Mouse (Mus musculus) heart, embryonic 13.5 days (tissue): ENCODE results near the gene Sytl2. TPM values are rescaled to one million over a fixed set of nuclear protein-coding genes. Genes with fewer than 3 reads are reported as not detected.

Experiments
- ATAC-seq: fragments of 200-750 bp; cut with Nextera tagmentation; 2 replicates; pipeline ENCODE4 v1.8.0; 2017; ENCODE audit warnings: moderate TSS enrichment; ENCODE audit not compliant: insufficient number of reproducible peaks, low FRiP score, low TSS enrichment; ENCODE audit errors: extremely low read depth
- H3K27ac ChIP-seq: fragments of 300-500 bp; sonication (generic); replicated peaks from 2 replicates; pipeline ENCODE4 v1.5.1; 2015; ENCODE audit warnings: moderate library complexity, mild to moderate bottlenecking, inconsistent platforms
- H3K27me3 ChIP-seq: fragments of 300-500 bp; sonication (generic); replicated peaks from 2 replicates; pipeline ENCODE4 v1.6.1; 2015; ENCODE audit warnings: mild to moderate bottlenecking, inconsistent platforms
- H3K36me3 ChIP-seq: fragments of 300-500 bp; sonication (generic); 2 replicates; pipeline ENCODE4 v1.6.1; 2015; ENCODE audit warnings: mild to moderate bottlenecking, inconsistent platforms
- H3K4me1 ChIP-seq: fragments of 300-500 bp; sonication (generic); 2 replicates; pipeline ENCODE4 v1.6.1; 2015; ENCODE audit warnings: inconsistent platforms
- H3K4me2 ChIP-seq: fragments of 300-500 bp; sonication (generic); 2 replicates; pipeline ENCODE4 v1.6.1; 2015; ENCODE audit warnings: inconsistent platforms, mild to moderate bottlenecking, moderate library complexity
- H3K4me3 ChIP-seq: fragments of 300-500 bp; sonication (generic); 2 replicates; pipeline ENCODE4 v1.5.1; 2015; ENCODE audit warnings: moderate library complexity, mild to moderate bottlenecking, inconsistent platforms
- H3K9ac ChIP-seq: fragments of 300-500 bp; sonication (generic); 2 replicates; pipeline ENCODE4 v1.6.1; 2015; ENCODE audit warnings: inconsistent platforms, mild to moderate bottlenecking, moderate library complexity
- H3K9me3 ChIP-seq: fragments of 300-500 bp; sonication (generic); 2 replicates; pipeline ENCODE4 v1.6.1; 2016; ENCODE audit warnings: inconsistent platforms
- WGBS: fragments of 180-500 bp; shearing (Covaris S2); methylation state at CpG from one replicate; pipeline ENCODE4 v1.1.7; 2015; ENCODE audit warnings: mixed read lengths; 5-methylcytosine and 5-hydroxymethylcytosine counted together
- polyA plus RNA-seq: library from polyadenylated mRNA; unstranded; fragments of >200 nt; fragmentation: Nextera tagmentation; extraction: Ambion mirVana; gene quantifications from 2 replicates; pipeline ENCODE4 v1.2.1, GENCODE M21; 2015

The Sytl2 gene
- polyA plus RNA-seq, 1 experiment from 2014 or later = 7.8 TPM

DNA sequence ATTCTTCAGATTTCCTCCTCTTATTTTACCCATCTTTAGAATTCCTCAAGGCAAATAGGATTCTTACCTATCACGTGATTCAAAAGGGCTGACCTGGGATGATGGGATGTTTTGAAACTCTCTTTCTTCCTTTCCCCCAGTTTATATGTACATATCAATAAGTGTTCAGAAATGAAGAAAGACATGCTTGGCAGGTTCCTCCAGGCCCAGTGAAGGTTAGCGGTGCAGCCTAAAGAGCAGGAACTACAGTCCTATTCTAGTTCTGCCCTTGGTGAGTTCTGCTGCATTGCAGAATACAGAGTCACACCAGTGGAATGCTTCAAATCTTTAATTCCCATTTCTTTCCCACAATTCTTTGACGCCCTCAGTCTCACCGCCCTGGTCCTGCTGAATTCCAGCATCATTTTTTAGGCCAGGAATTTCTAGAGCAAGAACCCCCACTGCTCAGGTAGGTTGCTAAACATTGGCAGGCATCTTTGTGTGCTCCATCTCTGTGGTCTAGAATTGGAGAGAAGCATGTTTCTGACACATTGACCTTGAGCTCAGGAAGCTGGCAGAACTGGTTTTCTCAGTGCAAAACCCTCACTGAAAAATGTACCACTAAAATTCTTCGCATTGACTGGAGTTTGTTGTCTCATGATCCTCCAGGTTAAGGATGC, 45.9 kb downstream of the Sytl2 start:
- H3K9ac ChIP-seq = no peak overlapping the region
- H3K4me2 ChIP-seq = no peak overlapping the region
- H3K36me3 ChIP-seq = no peaks in the 10 kb centered on the region
- no peak overlapping the region for H3K4me3 ChIP-seq
- no peaks in the 10 kb centered on the region for H3K9me3 ChIP-seq
- peaks cover 12% of the 10 kb centered on the region for H3K4me1 ChIP-seq
- 81% methylated on average over 5 of the region's 5 CpGs for WGBS
- H3K27ac ChIP-seq = no peak overlapping the region
- ATAC-seq = no peak
- H3K27me3 ChIP-seq = no peaks in the 10 kb centered on the region; the same call in 1 of the 2 replicates

DNA sequence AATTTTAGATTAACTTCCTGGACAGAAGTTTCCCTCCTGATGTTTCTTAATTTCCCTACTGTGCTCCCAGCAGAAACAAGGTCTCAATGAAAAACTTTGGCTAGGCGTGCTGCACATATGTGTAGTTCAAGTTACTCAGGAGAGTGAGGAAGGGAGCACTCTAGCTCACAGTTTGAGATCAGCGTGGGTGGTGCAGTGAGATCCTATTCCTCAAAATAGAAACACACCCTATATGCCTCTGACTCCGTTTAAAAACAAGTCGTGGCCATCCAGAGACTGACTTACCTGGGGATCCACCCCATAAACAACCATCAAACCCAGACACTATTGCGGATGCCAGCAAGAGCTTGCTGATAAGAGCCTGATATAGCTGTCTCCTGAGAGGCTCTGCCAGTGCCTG, 47.0 kb downstream of the Sytl2 start:
- peak overlapping the region; percentile 45; the same call in 1 of the 2 replicates for H3K27ac ChIP-seq
- ATAC-seq = no peak
- peaks cover 21% of the 10 kb centered on the region for H3K4me1 ChIP-seq
- H3K9me3 ChIP-seq = no peaks in the 10 kb centered on the region
- no peak overlapping the region for H3K9ac ChIP-seq
- WGBS = 26% methylated on average over 5 of the region's 5 CpGs
- H3K4me3 ChIP-seq = no peak overlapping the region
- H3K4me2 ChIP-seq = peak overlapping the region; percentile 5; the same call in 1 of the 2 replicates
- no peaks in the 10 kb centered on the region for H3K36me3 ChIP-seq
- H3K27me3 ChIP-seq = no peaks in the 10 kb centered on the region; the same call in 1 of the 2 replicates

DNA sequence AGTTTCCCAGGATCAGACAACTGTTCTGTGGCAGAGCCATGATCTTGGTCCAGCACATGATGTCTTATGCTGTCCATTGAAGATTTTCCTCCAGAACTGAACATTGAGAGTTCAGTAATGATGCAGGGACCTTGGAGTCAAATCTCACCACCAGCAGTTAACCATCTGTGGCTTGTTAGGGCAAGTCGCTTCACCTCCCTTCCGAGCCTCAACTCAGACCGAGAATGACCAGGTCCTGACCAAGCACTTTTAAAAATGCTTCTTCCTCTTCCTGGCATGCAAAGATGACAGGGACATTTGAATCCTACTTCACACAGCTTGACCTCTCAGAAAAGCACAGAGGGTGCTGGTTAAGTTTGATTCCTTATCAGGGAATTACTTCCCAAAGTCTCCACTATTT, 50.1 kb downstream of the Sytl2 start:
- no peak overlapping the region for H3K4me2 ChIP-seq
- no peaks in the 10 kb centered on the region for H3K9me3 ChIP-seq
- no peaks in the 10 kb centered on the region for H3K36me3 ChIP-seq
- H3K4me1 ChIP-seq = peaks cover 32% of the 10 kb centered on the region
- H3K4me3 ChIP-seq = no peak overlapping the region
- 83% methylated on average over 3 of the region's 3 CpGs for WGBS
- no peak overlapping the region for H3K27ac ChIP-seq
- H3K27me3 ChIP-seq = no peaks in the 10 kb centered on the region
- ATAC-seq = no peak
- no peak overlapping the region for H3K9ac ChIP-seq

DNA sequence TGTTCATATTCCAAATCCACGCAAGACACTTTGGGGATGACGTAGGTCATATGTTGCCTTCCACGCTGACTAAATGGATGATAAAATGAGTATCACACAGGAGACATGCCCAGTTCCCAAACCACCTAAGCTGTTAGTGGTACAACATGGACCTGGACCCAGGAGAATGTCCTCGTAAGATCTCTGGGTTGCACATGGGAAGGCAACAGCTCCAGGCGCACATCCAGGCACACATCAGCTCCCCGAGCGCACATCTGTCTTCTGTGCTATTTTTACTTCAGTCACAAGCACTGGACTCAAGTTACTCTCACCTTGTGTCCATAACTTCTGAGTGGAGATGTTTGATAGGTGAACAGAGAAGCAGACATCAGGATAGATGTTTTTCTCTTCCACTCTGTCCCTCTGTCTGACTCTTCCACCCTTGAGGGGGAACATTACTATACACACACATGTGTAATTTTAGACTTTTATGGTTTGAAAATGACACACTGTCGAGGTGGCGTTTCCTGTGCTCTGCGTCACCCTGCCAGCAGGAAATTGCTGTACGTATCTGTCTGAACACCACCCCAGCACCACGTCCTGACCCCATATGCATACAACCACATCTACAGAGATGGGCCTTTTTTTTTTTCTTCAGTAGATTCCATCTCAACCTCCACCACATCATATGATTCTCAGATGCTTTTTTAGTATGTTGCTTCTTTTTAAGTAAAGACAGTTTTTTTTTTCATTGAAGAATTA, 51.6 kb downstream of the Sytl2 start:
- Histone ChIP-seq H3K27me3 (no peaks in the 10 kb centered on the region), H3K27ac (peak overlapping the region; percentile 66), H3K4me1 (peaks cover 29% of the 10 kb centered on the region), H3K36me3 (no peaks in the 10 kb centered on the region), H3K9ac (0 out of 2 replicates have a peak overlapping the region, but pooled peaks have one; percentile 28), H3K9me3 (no peaks in the 10 kb centered on the region), H3K4me2 (peak overlapping the region; percentile 12; the same call in 1 of the 2 replicates), H3K4me3 (no peak overlapping the region)
- no peak for ATAC-seq
- 50% methylated on average over 12 of the region's 12 CpGs for WGBS

DNA sequence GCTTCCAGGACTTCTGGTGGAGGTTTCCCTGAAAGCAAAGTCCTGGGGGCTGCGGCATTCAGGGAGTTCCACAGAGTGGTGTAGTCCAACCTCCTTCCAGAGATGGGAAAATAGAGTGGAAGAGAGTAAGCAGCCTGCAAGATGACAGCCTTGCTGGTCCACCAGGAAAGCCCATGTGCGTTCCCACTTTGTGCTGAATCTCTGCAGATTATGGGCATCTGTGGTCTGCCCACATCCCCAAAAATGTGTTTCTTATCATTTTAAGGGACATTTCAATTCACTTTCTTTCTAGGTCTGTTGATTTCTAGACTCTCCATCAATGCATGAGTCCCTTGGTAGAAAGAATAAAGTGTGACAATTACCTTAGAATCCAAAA, 52.2 kb downstream of the Sytl2 start:
- peaks cover 23% of the 10 kb centered on the region for H3K4me1 ChIP-seq
- H3K36me3 ChIP-seq = no peaks in the 10 kb centered on the region
- no peak for ATAC-seq

DNA sequence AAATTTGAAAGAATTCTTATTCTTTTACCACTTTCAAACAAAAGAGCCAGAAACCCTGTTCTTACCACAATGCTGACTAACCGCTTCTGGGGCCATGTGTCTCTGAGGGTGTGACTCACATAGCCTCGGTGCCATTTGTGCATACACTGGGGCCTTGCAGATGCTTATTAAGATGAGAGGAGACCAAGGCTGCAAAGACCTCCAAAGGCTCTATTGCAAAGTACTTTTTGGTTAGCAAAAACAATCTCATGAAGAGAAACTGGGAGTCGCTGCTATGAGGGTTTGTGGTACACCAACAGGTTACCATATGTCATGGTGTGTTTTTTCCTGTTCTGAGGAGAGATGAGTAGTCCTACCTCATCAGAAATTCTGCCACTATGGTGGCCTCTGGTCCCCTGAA, 53.4 kb downstream of the Sytl2 start:
- peaks cover 20% of the 10 kb centered on the region for H3K4me1 ChIP-seq
- H3K9me3 ChIP-seq = no peaks in the 10 kb centered on the region
- no peak overlapping the region for H3K4me2 ChIP-seq
- H3K9ac ChIP-seq = no peak overlapping the region
- H3K36me3 ChIP-seq = no peaks in the 10 kb centered on the region
- no peaks in the 10 kb centered on the region for H3K27me3 ChIP-seq
- 75% methylated on average over 3 of the region's 3 CpGs for WGBS
- no peak for ATAC-seq
- H3K27ac ChIP-seq = no peak overlapping the region
- H3K4me3 ChIP-seq = no peak overlapping the region

More for the DNA sequence above, 52.2 kb downstream of the Sytl2 start:
- Histone ChIP-seq H3K27me3 (no peaks in the 10 kb centered on the region), H3K4me3 (no peak overlapping the region), H3K9me3 (no peaks in the 10 kb centered on the region), H3K4me2 (no peak overlapping the region), H3K27ac (peak overlapping the region; percentile 66), H3K9ac (no peak overlapping the region)
- WGBS = 76% methylated on average over 2 of the region's 2 CpGs

DNA sequence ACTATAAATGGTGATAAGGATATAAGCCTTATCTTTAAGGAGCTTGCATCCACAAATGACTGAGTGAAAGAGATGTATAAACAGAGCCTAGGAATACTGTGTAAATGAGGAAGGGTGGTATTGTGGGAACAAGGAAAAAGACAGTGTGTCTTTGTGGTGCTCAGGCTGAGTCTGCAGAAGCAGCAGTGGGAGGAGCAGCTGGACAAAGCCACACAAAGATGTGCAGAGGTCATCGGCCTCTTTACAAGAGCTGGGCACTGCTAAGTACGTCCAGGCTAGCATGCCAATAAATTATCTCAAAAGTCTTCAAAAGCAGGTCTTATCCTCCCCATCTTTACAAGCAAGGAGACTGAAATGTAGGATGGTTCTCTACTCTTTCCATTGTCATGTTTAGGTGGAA, 53.9 kb downstream of the Sytl2 start:
- H3K9me3 ChIP-seq = no peaks in the 10 kb centered on the region
- WGBS = 72% methylated on average over 2 of the region's 2 CpGs
- H3K4me2 ChIP-seq = no peak overlapping the region
- H3K27me3 ChIP-seq = no peaks in the 10 kb centered on the region
- no peak overlapping the region for H3K27ac ChIP-seq
- H3K4me3 ChIP-seq = no peak overlapping the region
- no peak overlapping the region for H3K9ac ChIP-seq
- no peaks in the 10 kb centered on the region for H3K36me3 ChIP-seq
- ATAC-seq = no peak
- H3K4me1 ChIP-seq = peaks cover 20% of the 10 kb centered on the region

DNA sequence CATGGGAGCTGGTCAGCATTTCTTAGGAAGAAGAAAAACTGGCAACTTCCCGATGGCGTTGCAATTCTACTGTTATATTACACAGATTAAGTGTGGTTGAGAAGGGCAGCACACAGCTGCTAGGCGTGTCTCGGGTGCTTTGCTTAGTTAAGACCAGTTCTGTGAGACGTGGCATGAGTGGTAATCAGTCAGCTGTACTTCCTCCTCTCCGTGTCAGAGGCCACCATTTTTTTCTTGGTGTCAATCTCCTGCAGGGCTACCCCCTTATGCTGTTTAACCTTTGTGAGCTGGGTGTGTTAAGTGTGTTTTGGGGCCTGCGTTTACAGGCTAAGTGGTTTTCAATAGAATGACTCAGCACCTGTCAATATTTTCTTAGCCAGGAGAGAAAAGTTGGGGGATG, 60.7 kb downstream of the Sytl2 start:
- H3K27ac ChIP-seq = no peak overlapping the region
- H3K4me2 ChIP-seq = no peak overlapping the region
- H3K9ac ChIP-seq = no peak overlapping the region
- no peak overlapping the region for H3K4me3 ChIP-seq
- H3K36me3 ChIP-seq = no peaks in the 10 kb centered on the region
- no peaks in the 10 kb centered on the region for H3K4me1 ChIP-seq
- WGBS = 62% methylated on average over 7 of the region's 7 CpGs
- H3K9me3 ChIP-seq = no peaks in the 10 kb centered on the region
- no peaks in the 10 kb centered on the region for H3K27me3 ChIP-seq
- no peak for ATAC-seq

DNA sequence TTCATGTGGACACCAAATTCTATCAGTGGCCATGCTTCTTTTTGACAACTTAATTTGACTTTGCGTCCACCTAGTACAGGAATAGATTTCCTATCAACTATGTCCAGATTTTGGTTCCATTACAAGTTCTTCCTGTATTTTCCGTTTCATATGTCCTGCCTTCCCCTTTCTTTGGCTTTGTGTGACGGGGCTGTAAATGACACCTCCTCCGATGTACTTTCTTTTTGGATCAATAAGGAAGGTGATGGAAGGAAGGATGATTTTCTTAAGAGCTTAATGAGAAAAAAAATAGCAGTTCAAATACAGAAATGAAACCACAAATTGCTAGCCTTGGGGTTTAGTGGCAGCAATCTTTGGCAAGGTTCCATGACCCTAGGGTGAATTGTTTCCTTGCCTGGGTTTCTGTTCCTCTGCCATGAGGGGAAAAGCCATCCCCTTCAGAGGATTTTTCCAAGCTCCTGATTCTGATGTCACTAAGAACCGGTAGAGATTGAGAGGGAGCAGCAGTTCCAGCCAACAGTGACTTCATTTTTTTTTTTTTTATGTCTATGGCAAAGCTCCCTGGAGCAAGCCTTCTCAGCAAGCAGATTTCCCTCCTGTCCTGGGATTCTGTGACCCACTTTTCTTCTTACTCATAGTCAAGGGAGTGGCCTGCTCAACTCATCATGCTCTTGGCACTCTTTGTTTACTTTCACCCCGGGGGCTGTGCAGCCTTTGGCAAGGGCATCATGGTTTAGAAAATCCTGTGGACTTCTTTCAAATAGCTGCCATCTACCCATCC, 68.2 kb downstream of the Sytl2 start:
- Histone ChIP-seq H3K4me3 (no peak overlapping the region), H3K4me2 (no peak overlapping the region), H3K36me3 (no peaks in the 10 kb centered on the region), H3K4me1 (peaks cover 35% of the 10 kb centered on the region), H3K27me3 (no peaks in the 10 kb centered on the region), H3K9me3 (no peaks in the 10 kb centered on the region), H3K27ac (peak overlapping the region; percentile 50), H3K9ac (no peak overlapping the region)
- WGBS = 56% methylated on average over 6 of the region's 6 CpGs
- no peak for ATAC-seq

DNA sequence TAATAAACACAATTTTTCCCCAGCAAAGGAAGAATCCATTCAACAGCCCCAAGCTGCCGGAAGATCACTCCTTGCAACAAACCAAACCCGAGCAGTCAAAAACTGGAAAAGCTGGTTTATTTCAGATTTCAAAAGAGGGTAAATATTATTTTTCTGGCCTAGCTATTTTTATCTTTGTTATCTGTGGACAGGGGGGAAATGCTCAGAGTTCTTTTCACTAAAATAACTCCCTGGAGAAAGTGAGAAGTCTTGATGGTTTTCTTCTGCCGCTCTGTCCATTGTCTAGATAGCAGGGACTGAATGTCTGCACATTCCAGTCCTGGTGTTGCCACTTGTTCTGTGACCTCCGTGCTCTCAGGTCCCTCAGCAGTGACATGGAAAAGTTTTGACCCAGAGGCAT, 70.8 kb downstream of the Sytl2 start:
- WGBS = 20% methylated on average over 4 of the region's 4 CpGs
- no peaks in the 10 kb centered on the region for H3K36me3 ChIP-seq
- H3K4me2 ChIP-seq = no peak overlapping the region
- H3K9me3 ChIP-seq = no peaks in the 10 kb centered on the region
- H3K9ac ChIP-seq = no peak overlapping the region
- no peak overlapping the region for H3K4me3 ChIP-seq
- ATAC-seq = no peak
- H3K27ac ChIP-seq = peak overlapping the region; percentile 65
- H3K4me1 ChIP-seq = peaks cover 35% of the 10 kb centered on the region
- H3K27me3 ChIP-seq = no peaks in the 10 kb centered on the region

DNA sequence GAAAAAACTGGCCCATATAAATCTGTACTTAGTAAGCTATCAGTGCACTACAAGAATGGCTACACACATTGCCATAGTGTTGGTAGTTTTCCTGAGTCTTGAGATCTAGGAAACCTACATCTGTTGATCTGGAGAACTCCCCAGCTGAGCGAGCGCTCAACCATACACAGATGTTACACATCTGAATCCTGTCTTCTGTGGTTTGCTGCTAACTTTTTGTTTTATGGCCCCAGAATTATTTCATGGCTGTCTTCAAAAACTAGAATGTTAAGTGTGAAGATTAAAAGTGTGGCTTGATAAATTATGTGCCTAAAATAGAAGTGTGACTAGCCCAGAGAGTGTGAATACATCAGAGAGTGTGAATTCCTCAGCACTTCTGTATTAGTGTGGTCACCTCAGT, 82.4 kb downstream of the Sytl2 start:
- Histone ChIP-seq H3K4me3 (no peak overlapping the region), H3K9me3 (no peaks in the 10 kb centered on the region), H3K4me1 (peaks cover 41% of the 10 kb centered on the region), H3K9ac (no peak overlapping the region), H3K27ac (no peak overlapping the region; the same call in 1 of the 2 replicates), H3K36me3 (no peaks in the 10 kb centered on the region), H3K4me2 (no peak overlapping the region), H3K27me3 (no peaks in the 10 kb centered on the region)
- 84% methylated on average over 2 of the region's 2 CpGs for WGBS
- no peak for ATAC-seq
